Mouse (Mus musculus) mature B cell (primary cell): ENCODE data around the gene Pms1.
"Not testable (repeated sequence)": the region's sequence is repeated elsewhere in the genome, so short reads cannot be mapped to it uniquely, and the experiment has no call there.

Source experiments
- in situ Hi-C: fragments of 300-500 bp; cut with MboI; formaldehyde crosslinking; loops from 2 replicates; pipeline ENCODE4 v1.14.3; 2019

Gene Pms1

DNA sequence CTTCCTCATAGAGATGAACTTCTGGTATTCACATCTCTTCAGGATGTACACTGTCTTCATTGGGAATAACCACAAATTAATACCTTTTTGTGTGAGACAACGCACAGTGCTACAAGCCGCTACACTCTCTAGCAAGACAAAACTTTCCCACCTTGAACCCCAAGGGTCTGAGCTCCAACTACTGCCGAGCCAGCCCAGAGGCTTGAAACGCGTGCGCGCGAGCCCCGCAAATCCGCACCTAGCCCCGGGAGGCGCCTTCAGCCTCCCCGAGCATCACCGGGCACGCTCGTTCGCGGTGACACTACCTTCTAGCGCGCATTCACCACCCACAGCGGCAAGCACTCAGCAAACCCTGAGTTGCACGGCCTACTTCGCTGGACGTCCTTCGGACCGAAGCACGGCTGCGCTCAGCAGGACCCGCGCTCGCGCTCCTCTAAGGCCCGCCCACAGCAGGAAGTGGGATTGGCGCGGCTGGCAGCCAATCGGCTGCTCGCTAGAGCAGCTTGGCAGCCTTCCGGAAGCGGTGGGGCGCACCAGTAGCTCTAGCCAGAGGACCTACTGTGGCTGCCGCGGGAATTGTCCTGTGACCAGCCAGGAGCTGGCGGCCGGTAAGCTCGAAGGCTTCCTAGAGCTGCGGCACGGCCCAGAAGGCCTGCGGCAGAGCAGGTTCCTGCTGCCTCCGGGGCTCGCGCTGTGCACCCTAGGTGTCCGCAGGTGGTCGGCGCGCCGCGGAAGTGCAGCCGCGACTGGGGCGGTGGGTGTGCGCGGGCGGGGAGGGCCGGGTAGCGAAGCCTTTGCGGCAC lies at the start of gene Pms1, which contains the start of the genes Ormdl1 and Gm28778:
Gene Pms1 (minus strand): TSS at position 438 of the 803 bp plus-strand sequence.
Gene Ormdl1 (plus strand): TSS at position 515 of the 803 bp plus-strand sequence.
Gene Gm28778 (plus strand): TSS at position 531 of the 803 bp plus-strand sequence.
- in situ Hi-C loops = no loop called here

GRCm38 (mm10) chr1:53341071-53341470 lies 44.3 kb upstream of the Pms1 start:
- in situ Hi-C loops = no loop called here

- in situ Hi-C loops = not testable (repeated sequence)
Observed at GRCm38 (mm10) chr1:53337403-53337802, 40.6 kb upstream of the Pms1 start.

GRCm38 (mm10) chr1:53335465-53335864 lies 38.6 kb upstream of the Pms1 start:
- in situ Hi-C loops = no loop called here

- in situ Hi-C loops = not testable (repeated sequence)
Observed at GRCm38 (mm10) chr1:53333527-53333926, 36.7 kb upstream of the Pms1 start.

DNA sequence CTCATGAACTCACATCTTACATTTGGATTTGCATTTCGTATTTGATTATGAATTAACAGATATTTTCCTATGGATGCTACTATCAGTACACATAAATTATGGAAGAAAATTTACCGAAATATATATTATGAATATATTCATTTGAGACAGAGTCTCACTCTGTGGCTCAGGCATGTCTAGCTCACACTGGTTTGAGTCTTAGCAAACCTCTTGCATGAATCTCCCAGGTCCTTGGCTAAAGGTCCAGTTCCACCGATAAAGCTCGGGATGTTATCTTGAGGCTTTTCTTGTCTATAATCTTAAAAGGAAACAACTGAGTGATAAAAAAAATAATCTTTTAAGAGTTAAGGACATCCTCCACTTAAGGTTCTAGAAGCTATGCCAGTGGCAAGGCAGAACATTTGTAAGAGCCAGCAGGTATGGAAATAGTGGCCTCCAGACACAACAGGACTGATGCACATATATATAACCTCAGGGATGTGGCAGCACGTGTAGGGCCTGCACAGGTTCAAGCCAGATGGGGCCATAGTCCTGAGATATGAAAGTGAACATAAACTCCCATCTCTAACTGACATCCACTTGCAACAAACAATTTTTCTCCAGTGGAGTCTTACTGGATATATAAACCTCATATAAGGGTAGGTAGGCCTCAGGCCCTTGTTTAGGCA lies 28.1 kb upstream of the Pms1 start:
- in situ Hi-C loops = no loop called here

- in situ Hi-C loops = no loop called here
Observed at GRCm38 (mm10) chr1:53324277-53324676, 27.5 kb upstream of the Pms1 start.

GRCm38 (mm10) chr1:53323254-53323653 lies 26.4 kb upstream of the Pms1 start:
- in situ Hi-C loops = no loop called here

DNA sequence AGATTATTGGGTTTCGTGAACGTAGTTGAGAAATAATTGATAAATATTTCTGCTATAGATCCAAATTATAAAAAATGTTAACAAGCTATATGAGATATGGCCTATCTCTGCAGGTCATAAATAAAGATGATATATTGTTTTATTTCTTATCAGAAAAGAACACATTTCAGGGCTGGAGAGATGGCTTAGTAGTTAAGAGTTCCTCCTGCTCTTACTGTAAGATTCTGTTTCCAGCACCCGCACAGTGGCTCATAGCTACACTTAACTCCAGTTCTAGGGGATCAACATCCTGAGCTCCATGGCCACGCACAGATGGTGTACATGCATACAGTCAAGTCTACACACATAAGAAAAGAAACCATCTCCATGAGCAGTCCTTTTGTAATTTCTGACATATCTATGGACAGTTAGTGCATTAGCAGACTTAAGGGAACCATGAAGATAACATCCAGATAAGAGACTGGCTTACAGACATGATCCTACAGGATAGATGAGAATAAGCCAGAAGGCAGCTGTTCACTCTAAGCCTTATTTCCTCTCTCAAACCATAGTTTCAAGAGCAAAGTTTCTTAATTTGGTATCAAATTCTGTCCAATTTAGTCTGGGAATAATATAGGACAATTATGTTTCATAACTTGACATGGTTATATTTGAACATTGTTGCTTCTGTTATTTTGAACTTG lies 25.0 kb upstream of the Pms1 start:
- in situ Hi-C loops = no loop called here

GRCm38 (mm10) chr1:53312989-53313967 lies 16.5 kb upstream of the Pms1 start, which contains the start of gene Osgepl1:
Osgepl1 (plus strand) TSS chr1:53313624.
- in situ Hi-C loops = no loop called here

GRCm38 (mm10) chr1:53300506-53300905 lies 3.7 kb upstream of the Pms1 start:
- in situ Hi-C loops = no loop called here

GRCm38 (mm10) chr1:53291197-53291596 lies 5.6 kb downstream of the Pms1 start:
- in situ Hi-C loops = no loop called here

- in situ Hi-C loops = no loop called here
Observed at GRCm38 (mm10) chr1:53272646-53273045, 24.2 kb downstream of the Pms1 start.

DNA sequence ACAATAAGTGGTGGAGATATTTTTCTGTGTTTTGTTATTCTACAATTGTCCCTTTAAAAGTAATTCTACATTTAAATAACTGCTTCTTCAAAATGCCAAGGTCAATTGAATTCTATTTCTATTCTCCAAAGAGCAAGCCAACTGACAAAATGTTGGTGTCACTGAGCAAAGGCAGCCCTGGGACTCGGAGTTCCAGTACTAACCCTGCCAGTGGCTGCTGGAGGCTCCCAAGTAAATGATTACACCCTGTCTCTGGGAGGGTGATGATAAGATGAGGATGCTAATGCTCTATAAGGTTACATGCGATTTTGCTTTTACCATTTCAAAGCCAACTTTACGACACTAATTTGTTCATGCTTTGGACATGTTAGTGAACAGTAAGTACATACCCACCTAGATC lies 26.9 kb downstream of the Pms1 start:
- in situ Hi-C loops = no loop called here

DNA sequence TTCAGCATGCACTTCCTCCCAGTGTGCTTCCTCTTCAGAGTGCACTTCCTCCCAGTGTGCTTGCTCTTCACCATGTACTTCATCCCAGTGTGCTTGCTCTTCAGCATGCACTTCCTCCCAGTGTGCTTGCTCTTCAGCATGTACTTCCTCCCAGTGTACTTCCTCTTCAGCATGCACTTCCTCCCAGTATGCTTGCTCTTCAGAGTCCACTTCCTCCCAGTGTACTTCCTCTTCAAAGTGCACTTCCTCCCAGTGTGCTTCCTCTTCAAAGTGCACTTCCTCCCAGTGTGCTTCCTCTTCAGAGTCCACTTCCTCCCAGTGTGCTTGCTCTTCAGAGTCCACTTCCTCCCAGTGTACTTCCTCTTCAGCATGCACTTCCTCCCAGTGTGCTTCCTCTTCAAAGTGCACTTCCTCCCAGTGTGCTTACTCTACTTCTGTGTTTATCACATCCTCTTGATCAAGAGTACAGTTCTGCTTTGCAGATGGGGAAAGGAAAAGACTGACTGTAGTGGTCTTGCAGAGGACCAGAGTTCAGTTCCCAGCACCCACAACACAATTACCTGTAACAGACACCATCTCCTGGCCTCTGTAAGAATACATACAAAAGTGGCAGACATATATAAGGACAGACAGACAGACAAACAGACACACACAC lies 31.7 kb downstream of the Pms1 start:
- in situ Hi-C loops = not testable (repeated sequence)

DNA sequence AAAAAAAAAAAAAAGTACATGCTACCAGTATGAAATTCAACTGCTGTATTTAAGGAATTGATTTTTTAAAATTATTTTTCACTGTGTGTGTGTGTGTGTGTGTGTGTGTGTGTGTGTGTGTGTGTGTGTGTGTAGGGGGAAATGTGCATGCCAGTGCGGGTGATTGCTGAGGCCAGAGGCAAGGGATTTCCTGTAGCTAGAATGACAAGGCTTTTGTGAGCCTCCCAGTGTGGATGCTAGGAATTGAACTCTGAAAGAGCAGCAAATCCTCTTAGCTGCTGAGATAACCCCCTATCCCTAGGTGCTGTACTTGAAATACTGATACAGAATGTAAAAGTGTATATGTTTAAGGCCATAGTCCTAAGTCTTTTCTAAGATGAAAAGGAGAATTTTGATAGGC lies 70.8 kb downstream of the Pms1 start:
- in situ Hi-C loops = no loop called here

- in situ Hi-C loops = no loop called here
Observed at GRCm38 (mm10) chr1:53225616-53226015, 71.2 kb downstream of the Pms1 start.

DNA sequence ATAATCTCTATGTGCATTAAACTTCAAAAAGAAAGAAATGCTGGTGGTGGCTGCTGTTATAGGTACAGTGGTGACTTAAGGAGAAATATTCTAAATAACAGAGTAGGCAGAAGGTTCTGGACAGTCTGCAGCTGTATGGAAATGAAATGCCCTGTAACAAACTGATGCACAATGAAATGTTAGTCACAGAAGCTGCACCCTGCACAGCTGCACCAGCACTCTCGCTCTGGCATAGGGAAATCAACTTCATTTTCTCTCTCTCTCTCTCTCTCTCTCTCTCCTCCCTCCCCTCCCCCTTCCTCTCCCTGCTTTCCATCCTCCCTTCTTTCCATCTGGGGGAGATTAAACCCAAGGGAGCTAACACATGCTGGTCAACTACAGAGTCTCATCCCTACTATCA lies 72.0 kb downstream of the Pms1 start:
- in situ Hi-C loops = no loop called here

GRCm38 (mm10) chr1:53210136-53210535 lies 86.7 kb downstream of the Pms1 start:
- in situ Hi-C loops = no loop called here

DNA sequence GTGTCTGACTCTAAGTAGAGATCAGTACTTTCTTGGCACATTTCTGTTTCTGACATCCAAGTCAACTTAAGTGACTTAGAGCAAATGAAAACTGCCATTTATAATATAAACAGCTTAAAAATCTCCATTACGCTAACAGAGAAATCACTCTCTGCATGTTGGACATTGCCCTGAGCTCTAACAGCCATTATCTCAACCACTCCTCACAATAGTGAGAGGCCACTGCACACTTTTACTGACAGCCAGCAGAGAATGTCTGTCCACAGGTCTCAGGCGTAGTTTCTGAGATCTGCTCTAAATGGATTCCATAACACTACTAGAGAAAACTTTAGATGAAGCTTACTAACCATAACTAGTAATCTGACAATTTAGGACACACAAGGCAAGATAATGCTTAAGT lies 92.9 kb downstream of the Pms1 start:
- in situ Hi-C loops = no loop called here
